Mouse (Mus musculus) hindbrain, embryonic 14.5 days (tissue): Measurements from ENCODE around the gene Pfas. TPM values are rescaled to one million over a fixed set of nuclear protein-coding genes. Genes with fewer than 3 reads are reported as not detected.
A peak's percentile ranks its signal among the peaks of the same experiment; 100 is the strongest.
"Not testable (repeated sequence)": the region's sequence is repeated elsewhere in the genome, so short reads cannot be mapped to it uniquely, and the experiment has no call there.

ENCODE experiments used
- ATAC-seq: fragments of 200-750 bp; cut with Nextera tagmentation; 2 replicates; pipeline ENCODE4 v1.8.0; 2017; ENCODE audit warnings: moderate number of reproducible peaks, mild to moderate bottlenecking, moderate TSS enrichment, moderate library complexity; ENCODE audit not compliant: low FRiP score
- DNase-seq: peaks from one replicate; pipeline ENCODE4 v3.0.0-alpha.2; 2015; ENCODE audit warnings: low spot score
- H3K27ac ChIP-seq: fragments of 300-500 bp; sonication (generic); 2 replicates; pipeline ENCODE4 v1.5.1; 2014; ENCODE audit warnings: mild to moderate bottlenecking, moderate library complexity
- H3K27me3 ChIP-seq: fragments of 300-500 bp; sonication (generic); 2 replicates; pipeline ENCODE4 v1.6.1; 2014; ENCODE audit warnings: mild to moderate bottlenecking, low read length, mixed read lengths; ENCODE audit not compliant: control insufficient read depth, insufficient read depth
- H3K36me3 ChIP-seq: fragments of 300-500 bp; sonication (generic); replicated peaks from 2 replicates; pipeline ENCODE4 v1.6.1; 2014; ENCODE audit not compliant: control insufficient read depth, insufficient read depth
- H3K4me1 ChIP-seq: fragments of 300-500 bp; sonication (generic); replicated peaks from 2 replicates; pipeline ENCODE4 v1.6.1; 2014; ENCODE audit warnings: antibody characterized with exemption, low read length, mixed read lengths; ENCODE audit not compliant: control insufficient read depth, insufficient read depth
- H3K4me2 ChIP-seq: fragments of 300-500 bp; sonication (generic); replicated peaks from 2 replicates; pipeline ENCODE4 v1.6.1; 2014; ENCODE audit warnings: mild to moderate bottlenecking, moderate library complexity
- H3K4me3 ChIP-seq: fragments of 300-500 bp; sonication (generic); replicated peaks from 2 replicates; pipeline ENCODE4 v1.5.1; 2014; ENCODE audit warnings: mild to moderate bottlenecking, low read length
- H3K9ac ChIP-seq: fragments of 300-500 bp; sonication (generic); 2 replicates; pipeline ENCODE4 v1.6.1; 2014
- H3K9me3 ChIP-seq: fragments of 300-500 bp; sonication (generic); 2 replicates; pipeline ENCODE4 v1.6.1; 2016; ENCODE audit warnings: low read length; ENCODE audit not compliant: control insufficient read depth
- WGBS: fragments of 180-500 bp; shearing (Covaris S2); extraction: QIAGEN DNeasy Blood & Tissue Kit; methylation state at CpG from one replicate; pipeline ENCODE4 v1.1.7; 2014; 5-methylcytosine and 5-hydroxymethylcytosine counted together
- microRNA-seq: library from miRNA; unstranded; fragments of <30 nt; microRNA quantifications from one replicate; pipeline ENCODE4, GENCODE M21; 2016
- polyA plus RNA-seq: library from polyadenylated mRNA; unstranded; fragments of >200 nt; fragmentation: Nextera tagmentation; extraction: Ambion mirVana; gene quantifications from 2 replicates; pipeline ENCODE4 v1.2.1, GENCODE M21; 2014

Pfas gene
- polyA plus RNA-seq, 1 experiment from 2014 or later = 15.3 TPM

- Histone ChIP-seq H3K9me3 (no peaks in the 10 kb centered on the region), H3K4me2 (no peak overlapping the region), H3K36me3 (no peaks in the 10 kb centered on the region; the same call in 1 of the 2 replicates), H3K27me3 (no peaks in the 10 kb centered on the region), H3K9ac (no peak overlapping the region), H3K4me1 (peaks cover 29% of the 10 kb centered on the region), H3K27ac (no peak overlapping the region), H3K4me3 (no peak overlapping the region)
- DNase-seq = no peak
- WGBS = 92% methylated on average over 8 of the region's 8 CpGs
- no peak for ATAC-seq
Measured at GRCm38 (mm10) chr11:68942731-68943130, 65.5 kb downstream of the Pfas start.

- Histone ChIP-seq H3K9me3 (no peaks in the 10 kb centered on the region), H3K27me3 (no peaks in the 10 kb centered on the region), H3K27ac (peak overlapping the region; percentile 74), H3K9ac (peak overlapping the region; percentile 55), H3K4me2 (peak overlapping the region; percentile 65), H3K4me1 (peaks cover 16% of the 10 kb centered on the region), H3K4me3 (peak overlapping the region; percentile 41), H3K36me3 (no peaks in the 10 kb centered on the region; the same call in 1 of the 2 replicates)
- ATAC-seq (no peak), DNase-seq (no peak)
- 55% methylated on average over 4 of the region's 4 CpGs for WGBS
Measured at GRCm38 (mm10) chr11:68940516-68940915, 67.7 kb downstream of the Pfas start.

- peak; percentile 99 for ATAC-seq
- peak; percentile 93 for DNase-seq
- no peaks in the 10 kb centered on the region; the same call in 1 of the 2 replicates for H3K36me3 ChIP-seq
- H3K9ac ChIP-seq = peak overlapping the region; percentile 55
- 2% methylated on average over 16 of the region's 16 CpGs for WGBS
- peak overlapping the region; percentile 74 for H3K27ac ChIP-seq
- H3K4me2 ChIP-seq = peak overlapping the region; percentile 65
- peak overlapping the region; percentile 41 for H3K4me3 ChIP-seq
- H3K9me3 ChIP-seq = no peaks in the 10 kb centered on the region
- H3K27me3 ChIP-seq = no peaks in the 10 kb centered on the region
- peaks cover 16% of the 10 kb centered on the region for H3K4me1 ChIP-seq
Measured at GRCm38 (mm10) chr11:68939451-68940304, 68.6 kb downstream of the Pfas start.

- not testable (repeated sequence) for ATAC-seq, H3K4me2 ChIP-seq, H3K36me3 ChIP-seq, H3K4me3 ChIP-seq, H3K27ac ChIP-seq, H3K27me3 ChIP-seq, H3K9me3 ChIP-seq, H3K9ac ChIP-seq, DNase-seq
- peaks cover 19% of the 10 kb centered on the region for H3K4me1 ChIP-seq
- 90% methylated on average over 4 of the region's 4 CpGs for WGBS
Measured at GRCm38 (mm10) chr11:68936951-68937350, 71.3 kb downstream of the Pfas start.

Small RNAs within 50 kb of the gene (microRNA-seq; reads per million reads assigned to microRNA genes)
- gene Mir3062 = 6.8 reads per million, percentile 26 among the genes with 10 or more reads in this experiment

Other genes starting within 250 kb of the Pfas start
- 91.2 and 97.1 TPM in 2 replicates for gene Ndel1, start 136.6 kb downstream of the Pfas start, polyA plus RNA-seq
- not detected in 2 replicates for gene Rnf222, start 119.9 kb downstream of the Pfas start, polyA plus RNA-seq
- gene Rpl26, start 106.9 kb downstream of the Pfas start, polyA plus RNA-seq = 573 and 680 TPM in 2 replicates
- 0.52 and 0.56 TPM in 2 replicates for gene Odf4, start 81.4 kb downstream of the Pfas start, polyA plus RNA-seq
- 20.1 and 23.4 TPM in 2 replicates for gene Arhgef15, start 51.0 kb downstream of the Pfas start, polyA plus RNA-seq
- 2.0 and 2.3 TPM in 2 replicates for gene Slc25a35, start 40.3 kb downstream of the Pfas start, polyA plus RNA-seq
- gene Rangrf, start 33.3 kb downstream of the Pfas start, polyA plus RNA-seq = 26.2 and 32.3 TPM in 2 replicates
- gene Ctc1, start 7.5 kb upstream of the Pfas start, polyA plus RNA-seq = 54.4 and 58.9 TPM in 2 replicates
- 17.0 and 22.0 TPM in 2 replicates for gene Aurkb, start 37.2 kb upstream of the Pfas start, polyA plus RNA-seq
- 18.6 and 24.3 TPM in 2 replicates for gene Borcs6, start 51.3 kb upstream of the Pfas start, polyA plus RNA-seq
- 40.3 and 40.7 TPM in 2 replicates for gene Tmem107, start 62.3 kb upstream of the Pfas start, polyA plus RNA-seq
- gene Vamp2, start 80.0 kb upstream of the Pfas start, polyA plus RNA-seq = 324 and 368 TPM in 2 replicates
- gene Per1, start 86.8 kb upstream of the Pfas start, polyA plus RNA-seq = 9.6 and 10.1 TPM in 2 replicates
- gene Hes7, start 111.9 kb upstream of the Pfas start, polyA plus RNA-seq = 0.43 and 0.52 TPM in 2 replicates
- gene 9130213A22Rik, start 114.1 kb upstream of the Pfas start, polyA plus RNA-seq = 0.39 and 0.56 TPM in 2 replicates
- 4.3 and 4.9 TPM in 2 replicates for gene Aloxe3, start 117.4 kb upstream of the Pfas start, polyA plus RNA-seq
- 0.59 and 0.60 TPM in 2 replicates for gene Alox12b, start 148.5 kb upstream of the Pfas start, polyA plus RNA-seq
- gene Alox8, start 189.4 kb upstream of the Pfas start, polyA plus RNA-seq = 0.25 and 0.30 TPM in 2 replicates
- 0.29 and 0.34 TPM in 2 replicates for gene Gucy2e, start 228.6 kb upstream of the Pfas start, polyA plus RNA-seq